Mouse (Mus musculus): ENCODE results near the gene Stac3.

- no peak for TF ChIP-seq CTCF (IDR thresholded peaks at IDR 0.05; ENCODE audit: low read depth)
- no peak for TF ChIP-seq EP300 (IDR thresholded peaks at IDR 0.05; ENCODE audit: low read depth)
These were observed 13.9 kb downstream of the Stac3 start for GRCm38 (mm10) chr10:127515271-127515982.
